Mouse (Mus musculus): ENCODE results near the gene Shroom3. TPM values are rescaled to one million over a fixed set of nuclear protein-coding genes. Genes with fewer than 3 reads are reported as not detected.
A peak's percentile ranks its signal among the peaks of the same experiment; 100 is the strongest.

Gene Shroom3
- polyA plus RNA-seq, 1 experiment from 2014 or later, result 8.0 TPM

DNA sequence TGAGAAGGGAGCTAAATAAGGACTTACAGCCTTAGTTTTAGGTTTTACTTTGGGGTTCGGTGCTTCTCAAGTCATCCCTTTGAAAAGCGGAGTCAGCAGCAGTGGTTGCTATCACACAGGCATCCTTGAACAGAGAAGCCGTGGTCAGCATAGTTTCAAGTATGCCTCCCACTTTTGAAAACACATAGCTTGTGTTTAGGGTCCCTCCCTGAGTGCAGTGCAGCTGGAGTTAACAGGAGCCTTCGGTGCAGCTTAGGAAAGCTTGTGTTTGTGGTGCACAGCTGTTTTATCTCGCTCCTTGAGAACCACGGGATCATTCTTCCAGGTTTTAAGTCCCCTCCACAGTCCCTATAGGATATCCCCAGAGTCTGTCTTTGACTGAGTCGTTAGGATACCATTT lies 151.3 kb downstream of the Shroom3 start:
- ATAC-seq, result no peak
- no peaks in the 10 kb centered on the region for H3K27me3 ChIP-seq (replicated peaks; ENCODE audit: control insufficient read depth, insufficient read depth, low read length)
- no peaks in the 10 kb centered on the region for H3K9me3 ChIP-seq (ENCODE audit: control insufficient read depth)
- no peak overlapping the region for H3K4me3 ChIP-seq (ENCODE audit: low read depth, low read length)
- H3K9ac ChIP-seq (ENCODE audit: low read depth, low read length), result no peak overlapping the region
- no peaks in the 10 kb centered on the region for H3K36me3 ChIP-seq (ENCODE audit: control insufficient read depth, insufficient read depth)
- no peak overlapping the region for H3K4me2 ChIP-seq (replicated peaks; ENCODE audit: low read depth)
- no peak overlapping the region for H3K27ac ChIP-seq (ENCODE audit: low read depth, low read length)
- H3K4me1 ChIP-seq (replicated peaks; ENCODE audit: control insufficient read depth, insufficient read depth, low read length), result peaks cover 11% of the 10 kb centered on the region
- 54% methylated on average over 7 of the region's 7 CpGs for WGBS
- TF ChIP-seq CTCF (IDR thresholded peaks at IDR 0.05; ENCODE audit: low read depth), result no peak

DNA sequence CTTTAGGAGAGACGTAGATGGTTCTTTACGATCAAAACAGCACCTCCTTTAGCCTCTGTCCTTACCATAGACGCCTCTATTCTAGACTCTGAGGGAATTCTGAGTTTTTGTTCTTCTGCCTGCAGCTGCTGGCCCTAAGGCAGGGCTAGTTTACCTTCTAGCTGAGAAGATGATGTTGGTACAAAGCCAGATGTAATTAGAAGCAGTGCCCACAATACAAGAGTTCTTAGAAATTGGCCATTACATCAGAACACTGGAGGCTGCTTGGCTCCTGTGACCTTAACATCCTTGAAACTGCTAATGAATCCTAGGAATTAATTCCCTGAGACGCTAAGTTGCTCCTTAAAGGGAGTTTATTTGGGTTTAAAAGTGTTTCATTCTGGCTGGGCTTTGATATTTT lies 154.1 kb downstream of the Shroom3 start:
- no peaks in the 10 kb centered on the region for H3K27me3 ChIP-seq (replicated peaks; ENCODE audit: control insufficient read depth, insufficient read depth, low read length)
- no peaks in the 10 kb centered on the region for H3K36me3 ChIP-seq (ENCODE audit: control insufficient read depth, insufficient read depth)
- no peak for ATAC-seq
- no peak overlapping the region for H3K9ac ChIP-seq (ENCODE audit: low read depth, low read length)
- peaks cover 11% of the 10 kb centered on the region; the same call in 1 of the 2 replicates for H3K4me1 ChIP-seq (replicated peaks; ENCODE audit: control insufficient read depth, insufficient read depth, low read length)
- 61% methylated on average over 4 of the region's 4 CpGs for WGBS
- no peak overlapping the region for H3K27ac ChIP-seq (ENCODE audit: low read depth, low read length)
- no peak for TF ChIP-seq CTCF (IDR thresholded peaks at IDR 0.05; ENCODE audit: low read depth)
- H3K9me3 ChIP-seq (ENCODE audit: control insufficient read depth), result no peaks in the 10 kb centered on the region
- H3K4me3 ChIP-seq (ENCODE audit: low read depth, low read length), result no peak overlapping the region
- H3K4me2 ChIP-seq (replicated peaks; ENCODE audit: low read depth), result no peak overlapping the region

DNA sequence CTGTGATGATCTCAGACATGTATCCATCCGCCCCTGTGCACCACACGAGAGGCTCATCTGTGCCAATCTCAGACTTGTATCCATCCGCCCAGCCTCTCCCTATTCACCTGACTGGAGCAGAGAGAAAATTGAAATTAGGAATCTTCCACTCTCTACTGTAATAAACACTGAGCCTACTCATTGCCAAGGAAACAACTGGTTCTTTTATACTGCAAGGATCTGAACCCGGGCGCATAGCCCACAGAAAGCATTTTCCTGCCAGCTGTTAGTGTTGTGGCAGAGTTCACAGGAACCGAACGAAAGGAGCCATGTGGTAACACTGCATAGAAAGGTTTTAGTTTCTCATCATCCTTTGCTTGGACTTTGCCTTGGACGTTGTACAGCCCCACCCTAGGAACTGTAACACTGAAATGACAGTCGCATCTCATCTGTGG lies 155.1 kb downstream of the Shroom3 start:
- peak; percentile 83 for ATAC-seq
- Histone ChIP-seq H3K4me3 (ENCODE audit: low read depth, low read length) (no peak overlapping the region), H3K9me3 (ENCODE audit: control insufficient read depth) (no peaks in the 10 kb centered on the region), H3K27ac (ENCODE audit: low read depth, low read length) (peak overlapping the region; percentile 43; the same call in 1 of the 2 replicates), H3K36me3 (ENCODE audit: control insufficient read depth, insufficient read depth) (no peaks in the 10 kb centered on the region), H3K27me3 (replicated peaks; ENCODE audit: control insufficient read depth, insufficient read depth, low read length) (no peaks in the 10 kb centered on the region), H3K9ac (ENCODE audit: low read depth, low read length) (no peak overlapping the region), H3K4me1 (replicated peaks; ENCODE audit: control insufficient read depth, insufficient read depth, low read length) (peaks cover 11% of the 10 kb centered on the region; the same call in 1 of the 2 replicates), H3K4me2 (replicated peaks; ENCODE audit: low read depth) (no peak overlapping the region)
- TF ChIP-seq CTCF (IDR thresholded peaks at IDR 0.05; ENCODE audit: low read depth), result no peak
- whole genome bisulfite sequencing, result 46% methylated on average over 9 of the region's 9 CpGs

DNA sequence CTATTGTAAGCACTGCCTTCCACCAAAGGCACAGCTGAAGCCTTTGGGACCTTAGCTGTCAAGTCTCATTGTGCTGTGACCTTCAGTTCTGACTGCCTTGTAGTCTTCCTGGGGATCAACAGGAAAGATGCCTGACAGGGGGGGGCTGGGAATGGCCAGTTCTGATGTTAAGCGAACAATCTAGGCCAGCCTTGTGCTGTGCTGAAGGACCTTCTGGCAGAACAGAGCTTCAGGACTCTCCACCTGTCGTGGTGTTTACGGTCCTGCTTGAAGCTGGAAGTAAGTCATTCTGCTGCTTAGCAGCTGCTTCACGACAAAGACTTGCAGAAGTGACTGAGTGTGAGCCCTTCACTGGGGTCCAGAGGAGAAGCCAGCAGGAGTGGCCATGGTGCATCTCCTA lies 156.1 kb downstream of the Shroom3 start:
- no peaks in the 10 kb centered on the region for H3K36me3 ChIP-seq (ENCODE audit: control insufficient read depth, insufficient read depth)
- no peaks in the 10 kb centered on the region for H3K27me3 ChIP-seq (replicated peaks; ENCODE audit: control insufficient read depth, insufficient read depth, low read length)
- H3K9me3 ChIP-seq (ENCODE audit: control insufficient read depth), result no peaks in the 10 kb centered on the region
- no peak for ATAC-seq
- 62% methylated on average over 4 of the region's 4 CpGs for WGBS
- peaks cover 11% of the 10 kb centered on the region; the same call in 1 of the 2 replicates for H3K4me1 ChIP-seq (replicated peaks; ENCODE audit: control insufficient read depth, insufficient read depth, low read length)
- peak overlapping the region; percentile 41; the same call in 1 of the 2 replicates for H3K27ac ChIP-seq (ENCODE audit: low read depth, low read length)
- no peak for TF ChIP-seq CTCF (IDR thresholded peaks at IDR 0.05; ENCODE audit: low read depth)
- no peak overlapping the region for H3K4me2 ChIP-seq (replicated peaks; ENCODE audit: low read depth)
- no peak overlapping the region for H3K4me3 ChIP-seq (ENCODE audit: low read depth, low read length)
- H3K9ac ChIP-seq (ENCODE audit: low read depth, low read length), result no peak overlapping the region

DNA sequence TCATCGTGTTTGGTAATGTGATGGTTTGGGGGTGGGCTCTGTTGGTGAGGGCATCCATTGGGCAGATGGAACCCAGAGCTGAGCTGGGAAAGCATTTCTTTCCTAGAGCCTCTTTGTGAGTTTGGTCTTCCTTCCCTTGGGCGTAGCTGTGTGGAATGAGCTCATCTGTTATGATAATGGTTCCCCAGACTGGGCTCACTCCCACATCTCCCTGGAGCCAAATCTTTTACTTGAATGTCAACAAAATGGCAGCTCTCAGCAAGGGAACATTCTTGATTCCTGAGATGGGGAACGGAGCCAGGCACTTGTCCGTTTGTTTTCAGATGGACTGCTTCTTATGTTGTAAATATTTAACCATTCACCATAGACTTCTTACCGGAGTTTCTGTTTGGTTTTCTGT lies 158.2 kb downstream of the Shroom3 start:
- no peak for TF ChIP-seq CTCF (IDR thresholded peaks at IDR 0.05; ENCODE audit: low read depth)
- WGBS, result 28% methylated on average over 5 of the region's 5 CpGs

DNA sequence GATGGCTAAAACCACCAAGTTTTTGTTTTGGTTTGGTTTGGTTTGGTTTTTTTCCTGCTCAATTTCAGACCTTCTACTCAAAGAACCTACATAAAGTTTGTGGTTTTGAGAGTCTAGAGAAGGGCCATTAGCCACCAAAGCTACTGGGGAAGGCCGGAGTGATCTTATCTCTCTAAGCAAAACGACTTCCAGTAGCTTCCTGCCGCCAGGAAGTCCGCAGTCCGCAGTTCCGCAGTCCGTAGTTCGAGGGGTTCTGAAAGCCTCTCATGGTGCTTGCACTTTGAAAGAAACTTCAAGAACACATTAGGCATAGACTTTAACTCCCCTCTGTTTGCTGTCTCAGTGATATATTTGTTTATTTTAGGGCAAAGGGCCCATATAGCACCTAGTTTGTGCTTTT lies 159.2 kb downstream of the Shroom3 start:
- H3K4me3 ChIP-seq (ENCODE audit: low read depth, low read length), result no peak overlapping the region
- no peak overlapping the region for H3K27ac ChIP-seq (ENCODE audit: low read depth, low read length)
- TF ChIP-seq CTCF (IDR thresholded peaks at IDR 0.05; ENCODE audit: low read depth), result no peak
- no peak overlapping the region for H3K4me2 ChIP-seq (replicated peaks; ENCODE audit: low read depth)
- H3K36me3 ChIP-seq (ENCODE audit: control insufficient read depth, insufficient read depth), result peaks cover 3% of the 10 kb centered on the region; the same call in 1 of the 2 replicates
- no peaks in the 10 kb centered on the region for H3K27me3 ChIP-seq (replicated peaks; ENCODE audit: control insufficient read depth, insufficient read depth, low read length)
- peaks cover 11% of the 10 kb centered on the region; the same call in 1 of the 2 replicates for H3K4me1 ChIP-seq (replicated peaks; ENCODE audit: control insufficient read depth, insufficient read depth, low read length)
- WGBS, result 10% methylated on average over 8 of the region's 8 CpGs
- no peaks in the 10 kb centered on the region for H3K9me3 ChIP-seq (ENCODE audit: control insufficient read depth)
- H3K9ac ChIP-seq (ENCODE audit: low read depth, low read length), result no peak overlapping the region
- no peak for ATAC-seq

More for the DNA sequence above, 158.2 kb downstream of the Shroom3 start:
- H3K27ac ChIP-seq (ENCODE audit: low read depth, low read length), result peak overlapping the region; percentile 63; the same call in 1 of the 2 replicates
- peaks cover 11% of the 10 kb centered on the region; the same call in 1 of the 2 replicates for H3K4me1 ChIP-seq (replicated peaks; ENCODE audit: control insufficient read depth, insufficient read depth, low read length)
- no peak overlapping the region for H3K9ac ChIP-seq (ENCODE audit: low read depth, low read length)
- H3K9me3 ChIP-seq (ENCODE audit: control insufficient read depth), result no peaks in the 10 kb centered on the region
- H3K4me2 ChIP-seq (replicated peaks; ENCODE audit: low read depth), result no peak overlapping the region
- H3K27me3 ChIP-seq (replicated peaks; ENCODE audit: control insufficient read depth, insufficient read depth, low read length), result no peaks in the 10 kb centered on the region
- no peak for ATAC-seq
- peaks cover 3% of the 10 kb centered on the region; the same call in 1 of the 2 replicates for H3K36me3 ChIP-seq (ENCODE audit: control insufficient read depth, insufficient read depth)
- H3K4me3 ChIP-seq (ENCODE audit: low read depth, low read length), result no peak overlapping the region
